Mouse (Mus musculus) forebrain, embryonic 11.5 days (tissue): ENCODE data around the gene Higd1a. TPM values are rescaled to one million over a fixed set of nuclear protein-coding genes. Genes with fewer than 3 reads are reported as not detected.

ENCODE experiments used
- ATAC-seq: fragments of 200-750 bp; cut with Nextera tagmentation; replicated peaks from 2 replicates; pipeline ENCODE4 v1.8.0; 2017; ENCODE audit warnings: moderate TSS enrichment; ENCODE audit not compliant: low FRiP score
- DNase-seq: peaks from one replicate; pipeline ENCODE4 v3.0.0-alpha.2; 2017; ENCODE audit warnings: low spot score
- H3K27ac ChIP-seq: fragments of 300-500 bp; sonication (generic); 2 replicates; pipeline ENCODE4 v1.5.1; 2014; ENCODE audit warnings: low read depth, low read length
- H3K27me3 ChIP-seq: fragments of 300-500 bp; sonication (generic); 2 replicates; pipeline ENCODE4 v1.6.1; 2014; ENCODE audit warnings: mild to moderate bottlenecking, low read length, mixed read lengths; ENCODE audit not compliant: control insufficient read depth, insufficient read depth
- H3K36me3 ChIP-seq: fragments of 300-500 bp; sonication (generic); 2 replicates; pipeline ENCODE4 v1.6.1; 2014; ENCODE audit warnings: mild to moderate bottlenecking, low read length, moderate library complexity, mixed read lengths; ENCODE audit not compliant: control insufficient read depth, insufficient read depth
- H3K4me1 ChIP-seq: fragments of 300-500 bp; sonication (generic); replicated peaks from 2 replicates; pipeline ENCODE4 v1.6.1; 2014; ENCODE audit warnings: low read length, mixed read lengths; ENCODE audit not compliant: control insufficient read depth, insufficient read depth
- H3K4me2 ChIP-seq: fragments of 300-500 bp; sonication (generic); 2 replicates; pipeline ENCODE4 v1.6.1; 2014; ENCODE audit warnings: low read depth, mild to moderate bottlenecking, low read length, moderate library complexity, mixed read lengths; ENCODE audit not compliant: severe bottlenecking
- H3K4me3 ChIP-seq: fragments of 300-500 bp; sonication (generic); 2 replicates; pipeline ENCODE4 v1.5.1; 2014; ENCODE audit warnings: low read depth, low read length
- H3K9ac ChIP-seq: fragments of 300-500 bp; sonication (generic); 2 replicates; pipeline ENCODE4 v1.6.1; 2014; ENCODE audit warnings: low read length
- H3K9me3 ChIP-seq: fragments of 300-500 bp; sonication (generic); 2 replicates; pipeline ENCODE4 v1.6.1; 2016; ENCODE audit warnings: low read length, mixed read lengths; ENCODE audit not compliant: control insufficient read depth
- WGBS: fragments of 180-500 bp; shearing (Covaris S2); extraction: QIAGEN DNeasy Blood & Tissue Kit; methylation state at CpG from one replicate; pipeline ENCODE4 v1.1.7; 2014; 5-methylcytosine and 5-hydroxymethylcytosine counted together
- polyA plus RNA-seq: library from polyadenylated mRNA; unstranded; fragments of >200 nt; fragmentation: Nextera tagmentation; extraction: Ambion mirVana; gene quantifications from 2 replicates; pipeline ENCODE4 v1.2.1, GENCODE M21; 2014

Gene Higd1a
- polyA plus RNA-seq, result 170 and 184 TPM in 2 replicates

DNA sequence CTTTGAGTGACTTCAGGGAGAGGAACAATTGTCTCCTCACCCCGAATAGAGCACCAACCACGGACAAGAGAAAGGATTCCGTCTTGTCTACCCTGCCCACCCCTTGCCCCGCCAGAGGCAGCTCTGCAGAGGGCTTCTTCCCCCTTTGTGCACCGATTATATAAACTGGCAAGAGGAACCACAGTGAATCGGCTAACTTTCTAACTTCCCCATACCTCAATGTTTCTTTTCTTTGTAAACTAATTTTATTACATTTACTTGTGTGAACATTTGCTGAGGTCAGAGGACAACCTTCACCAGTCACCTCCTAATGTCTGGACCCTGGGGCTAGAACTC is at the start of gene Higd1a:
Higd1a (minus strand) TSS at position 210 of the 336 bp plus-strand sequence.
- H3K4me3 ChIP-seq, result peak within 1 kb of the TSS; percentile 86
- no peak for ATAC-seq

GRCm38 (mm10) chr9:121907356-121908070 is 49.4 kb upstream of the Higd1a start:
- no peak overlapping the region for H3K4me3 ChIP-seq
- H3K36me3 ChIP-seq, result no peaks in the 10 kb centered on the region
- no peak overlapping the region for H3K27ac ChIP-seq
- 73% methylated on average over 10 of the region's 10 CpGs for WGBS
- no peaks in the 10 kb centered on the region for H3K9me3 ChIP-seq
- H3K27me3 ChIP-seq, result no peaks in the 10 kb centered on the region
- DNase-seq, result no peak
- no peaks in the 10 kb centered on the region for H3K4me1 ChIP-seq
- no peak overlapping the region for H3K4me2 ChIP-seq
- ATAC-seq, result no peak
- H3K9ac ChIP-seq, result no peak overlapping the region

More for the DNA sequence above, at the start of gene Higd1a:
- H3K27me3 ChIP-seq, result no peaks in the 10 kb centered on the region
- H3K9ac ChIP-seq, result peak within 1 kb of the TSS; percentile 82
- no peaks in the 10 kb centered on the region for H3K9me3 ChIP-seq
- H3K27ac ChIP-seq, result peak within 1 kb of the TSS; percentile 96
- WGBS, result 11% methylated on average over 6 of the region's 6 CpGs
- no peaks in the 10 kb centered on the region for H3K36me3 ChIP-seq
- DNase-seq, result no peak
- H3K4me2 ChIP-seq, result peak within 1 kb of the TSS; percentile 94
- H3K4me1 ChIP-seq, result peaks cover 3% of the 10 kb centered on the region; the same call in 1 of the 2 replicates

DNA sequence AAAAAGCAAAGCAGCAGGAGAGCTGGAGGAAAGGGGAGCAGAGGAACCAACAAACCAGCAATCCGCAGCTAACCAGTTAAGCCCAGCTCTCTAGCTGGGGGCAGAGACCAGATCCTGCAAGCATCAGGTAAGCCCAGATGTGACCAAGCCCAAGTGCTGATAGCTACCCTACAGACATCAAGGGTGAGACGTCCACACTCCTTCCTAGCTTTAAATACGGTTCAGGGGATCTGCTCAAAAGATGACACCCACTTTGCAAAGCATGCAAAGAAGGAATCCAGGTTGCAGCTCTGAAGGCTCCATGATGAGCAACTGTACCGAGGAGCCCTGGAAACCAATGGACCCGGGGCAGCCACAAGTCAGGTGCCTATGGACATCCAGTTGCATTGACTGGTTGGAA is 48.3 kb upstream of the Higd1a start:
- H3K9ac ChIP-seq, result no peak overlapping the region
- WGBS, result 84% methylated on average over 5 of the region's 5 CpGs
- no peaks in the 10 kb centered on the region for H3K9me3 ChIP-seq

DNA sequence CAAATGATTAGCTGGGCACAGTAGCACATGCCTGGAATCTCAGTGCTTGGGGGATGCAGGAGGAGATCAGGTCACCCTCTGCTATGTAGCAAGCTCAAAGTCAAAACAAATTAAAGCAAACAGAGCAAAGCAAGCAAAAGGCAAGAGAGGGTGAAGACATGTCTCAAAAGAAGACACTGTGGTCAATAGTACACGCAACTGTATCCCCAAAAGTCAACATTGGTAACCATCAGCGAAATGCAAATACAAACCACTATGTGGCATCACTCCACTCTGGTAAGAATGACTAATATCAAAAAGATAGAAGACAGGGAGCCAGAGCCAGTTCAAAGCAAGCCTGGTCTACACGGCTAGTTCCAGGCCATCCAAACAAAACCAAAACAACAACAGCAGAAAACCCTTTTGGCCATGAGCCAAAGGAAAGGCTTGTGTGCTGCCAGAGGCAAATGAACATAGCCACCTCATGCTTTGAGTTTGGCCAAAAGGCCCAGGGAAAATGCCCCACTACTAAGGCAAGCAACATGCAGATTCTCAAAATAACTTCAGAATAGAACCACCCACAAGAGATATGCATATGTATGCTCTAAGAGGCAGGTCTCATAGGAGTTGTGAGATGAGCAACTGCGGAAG is 47.5 kb upstream of the Higd1a start:
- WGBS, result 84% methylated on average over 4 of the region's 4 CpGs
- no peak overlapping the region for H3K4me2 ChIP-seq
- no peaks in the 10 kb centered on the region for H3K9me3 ChIP-seq
- no peaks in the 10 kb centered on the region for H3K4me1 ChIP-seq
- H3K9ac ChIP-seq, result no peak overlapping the region
- no peaks in the 10 kb centered on the region for H3K36me3 ChIP-seq
- no peak for DNase-seq
- H3K4me3 ChIP-seq, result no peak overlapping the region
- no peaks in the 10 kb centered on the region for H3K27me3 ChIP-seq
- H3K27ac ChIP-seq, result no peak overlapping the region
- ATAC-seq, result no peak

More for the DNA sequence above, 48.3 kb upstream of the Higd1a start:
- H3K4me3 ChIP-seq, result no peak overlapping the region
- DNase-seq (no peak), ATAC-seq (no peak)
- H3K36me3 ChIP-seq, result no peaks in the 10 kb centered on the region
- no peaks in the 10 kb centered on the region for H3K4me1 ChIP-seq
- H3K27ac ChIP-seq, result no peak overlapping the region
- H3K4me2 ChIP-seq, result no peak overlapping the region
- no peaks in the 10 kb centered on the region for H3K27me3 ChIP-seq

DNA sequence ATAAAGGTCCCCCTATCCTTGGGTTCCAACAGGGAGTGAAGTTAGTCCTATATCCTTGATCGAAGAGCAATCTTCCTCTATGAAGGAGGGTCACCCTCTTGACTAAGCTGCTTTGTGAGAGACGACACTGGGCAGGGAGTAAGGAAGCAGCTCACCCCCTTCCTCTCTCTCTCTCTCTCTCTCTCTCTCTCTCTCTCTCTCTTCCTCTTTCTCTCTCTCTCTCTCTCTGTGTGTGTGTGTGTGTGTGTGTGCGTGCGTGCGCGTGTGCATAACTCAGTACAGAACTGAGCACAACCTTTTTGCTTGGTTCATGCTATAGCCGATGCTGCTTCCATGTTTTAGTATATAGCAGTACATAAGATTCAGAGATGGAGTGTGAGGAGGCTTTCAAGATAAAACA is 46.8 kb upstream of the Higd1a start:
- no peaks in the 10 kb centered on the region for H3K9me3 ChIP-seq
- H3K4me2 ChIP-seq, result no peak overlapping the region
- no peaks in the 10 kb centered on the region for H3K36me3 ChIP-seq
- no peak overlapping the region for H3K27ac ChIP-seq
- H3K4me3 ChIP-seq, result no peak overlapping the region
- no peaks in the 10 kb centered on the region for H3K27me3 ChIP-seq
- no peaks in the 10 kb centered on the region for H3K4me1 ChIP-seq
- DNase-seq, result no peak
- WGBS, result 92% methylated on average over 7 of the region's 7 CpGs
- no peak for ATAC-seq
- no peak overlapping the region for H3K9ac ChIP-seq

- WGBS, result 90% methylated on average over 4 of the region's 4 CpGs
- Histone ChIP-seq H3K27me3 (no peaks in the 10 kb centered on the region), H3K27ac (no peak overlapping the region), H3K4me3 (no peak overlapping the region), H3K4me2 (no peak overlapping the region), H3K9ac (no peak overlapping the region), H3K9me3 (no peaks in the 10 kb centered on the region), H3K4me1 (no peaks in the 10 kb centered on the region), H3K36me3 (no peaks in the 10 kb centered on the region)
- ATAC-seq (no peak), DNase-seq (no peak)
Measured at GRCm38 (mm10) chr9:121904319-121904718, 46.2 kb upstream of the Higd1a start.

DNA sequence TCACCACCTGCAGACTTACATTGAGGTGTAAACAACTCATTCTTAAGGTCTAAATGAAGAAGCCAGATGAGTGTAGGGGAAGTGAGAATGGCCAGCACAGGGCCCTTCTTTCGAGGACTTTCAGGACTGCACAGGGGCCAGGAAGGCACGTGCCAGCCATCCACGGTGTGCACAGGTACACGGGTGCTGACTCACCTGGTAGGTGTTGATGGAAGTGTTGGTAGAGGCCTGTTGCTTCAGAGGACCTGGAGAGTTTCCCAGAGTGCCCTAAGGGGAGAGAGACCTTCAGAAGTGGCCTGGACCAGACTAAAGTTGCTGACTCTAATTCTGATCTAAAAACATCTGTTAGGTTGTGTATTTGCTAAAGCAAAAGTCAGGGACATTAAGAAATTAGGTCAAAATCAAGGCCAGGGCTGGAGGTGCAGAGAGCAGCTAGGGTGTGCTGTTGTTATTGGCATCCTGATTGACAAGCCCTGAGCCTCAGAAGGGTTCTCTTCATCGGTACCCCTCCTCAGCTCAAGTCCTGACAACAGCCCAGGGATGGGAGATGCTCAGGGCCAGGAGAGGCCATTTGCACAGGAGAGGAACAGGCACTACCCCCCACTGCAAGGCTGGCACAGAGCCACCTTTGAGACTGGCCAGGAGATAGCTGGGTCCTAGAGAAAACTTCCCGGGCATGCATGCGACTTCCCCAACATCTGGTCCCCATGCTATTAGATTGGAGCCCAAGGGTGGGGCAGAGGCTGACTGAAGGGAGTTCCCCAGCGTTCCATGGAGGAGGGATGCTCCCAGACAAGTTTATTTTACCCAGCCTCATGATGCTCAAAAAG is 45.5 kb upstream of the Higd1a start:
- no peak for DNase-seq
- Histone ChIP-seq H3K9me3 (no peaks in the 10 kb centered on the region), H3K4me2 (no peak overlapping the region), H3K36me3 (no peaks in the 10 kb centered on the region), H3K4me1 (no peaks in the 10 kb centered on the region), H3K4me3 (no peak overlapping the region), H3K27ac (no peak overlapping the region), H3K27me3 (no peaks in the 10 kb centered on the region), H3K9ac (no peak overlapping the region)
- WGBS, result 79% methylated on average over 8 of the region's 8 CpGs
- ATAC-seq, result no peak

DNA sequence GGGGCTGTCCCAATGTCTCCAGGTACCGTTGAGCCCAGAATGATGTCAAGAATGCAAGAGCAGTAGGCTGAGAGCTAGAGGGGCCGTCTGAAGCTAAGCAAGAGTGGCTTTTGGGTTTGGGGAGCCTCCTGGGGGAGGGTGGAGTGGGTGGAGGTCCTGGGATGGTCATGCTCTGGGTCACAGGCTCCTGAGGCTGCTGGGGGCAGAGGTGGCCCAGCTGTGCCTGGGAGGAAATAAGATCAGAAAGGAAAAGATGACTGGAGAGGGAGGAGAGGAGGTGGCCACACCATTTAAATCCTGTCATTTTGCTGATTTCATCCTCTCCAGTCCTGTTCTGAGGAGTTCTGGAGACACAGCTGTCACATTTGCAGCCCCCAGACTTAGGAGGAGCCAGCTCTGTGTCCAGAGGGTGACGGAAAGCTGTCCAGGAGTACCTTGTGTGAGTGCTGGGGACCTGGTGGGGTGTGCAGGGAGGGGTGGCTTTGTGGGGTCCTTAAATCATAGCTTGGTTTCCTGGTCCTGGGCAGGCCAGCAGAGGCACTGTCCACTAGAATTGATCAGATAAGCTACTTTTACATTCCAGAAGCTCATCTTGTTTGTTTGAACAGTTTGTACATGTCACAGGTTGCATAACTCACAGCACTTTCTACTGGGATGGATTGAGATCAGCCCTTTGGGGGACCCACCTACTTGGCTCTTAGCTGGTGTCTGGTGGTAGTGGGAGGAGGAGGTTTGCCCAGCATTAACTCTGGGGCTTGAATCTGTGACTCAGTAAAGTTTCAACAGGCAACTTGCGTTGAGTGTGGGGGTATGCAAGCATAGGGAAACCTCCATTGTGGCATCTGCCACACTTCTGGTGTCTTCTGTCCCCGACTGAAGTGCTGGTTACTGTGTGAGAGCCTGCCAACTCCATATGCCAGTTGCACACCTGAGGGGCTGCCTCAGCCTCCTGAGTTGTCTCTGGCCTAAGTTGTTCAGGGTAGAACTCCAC is 43.8 kb upstream of the Higd1a start:
- H3K4me1 ChIP-seq, result no peaks in the 10 kb centered on the region
- H3K27ac ChIP-seq, result no peak overlapping the region
- H3K4me3 ChIP-seq, result no peak overlapping the region
- 81% methylated on average over 5 of the region's 5 CpGs for WGBS
- no peak for DNase-seq
- no peak for ATAC-seq
- no peaks in the 10 kb centered on the region for H3K9me3 ChIP-seq
- H3K36me3 ChIP-seq, result no peaks in the 10 kb centered on the region
- no peak overlapping the region for H3K4me2 ChIP-seq
- H3K27me3 ChIP-seq, result no peaks in the 10 kb centered on the region
- no peak overlapping the region for H3K9ac ChIP-seq
